Mouse (Mus musculus) ES-E14 (cell line): ENCODE data around the gene Caps2. TPM values are rescaled to one million over a fixed set of nuclear protein-coding genes. Genes with fewer than 3 reads are reported as not detected.

Experiments used
- DNase-seq: peaks from one replicate; pipeline ENCODE4 v3.0.0-alpha.2; 2013; ENCODE audit warnings: low read depth, low spot score
- H3K27ac ChIP-seq: 2 replicates; pipeline ENCODE4 v1.5.1; 2012; ENCODE audit warnings: low read depth, mild to moderate bottlenecking, low read length, moderate library complexity, mixed read lengths; ENCODE audit not compliant: poor library complexity, insufficient read depth, severe bottlenecking
- H3K36me3 ChIP-seq: 2 replicates; pipeline ENCODE4 v1.6.1; 2012; ENCODE audit warnings: mild to moderate bottlenecking, low read length, moderate library complexity, mixed read lengths; ENCODE audit not compliant: control insufficient read depth, poor library complexity, insufficient read depth, severe bottlenecking
- H3K4me1 ChIP-seq, 2 experiments: fragments of 150-350 bp in 1 of 2; sonication (generic) in 1 of 2; 2 replicates each; pipeline ENCODE4 v1.6.1; 2012; ENCODE audit warnings: low read length in 2 of 2, mild to moderate bottlenecking in 1 of 2, mixed read lengths in 1 of 2; ENCODE audit not compliant: control insufficient read depth in 2 of 2, insufficient read depth in 2 of 2, poor library complexity in 1 of 2
- H3K4me3 ChIP-seq, 2 experiments: fragments of 150-350 bp in 1 of 2; sonication (generic) in 1 of 2; 2 replicates each; pipeline ENCODE4 v1.5.1; 2012; ENCODE audit warnings: low read length in 2 of 2, low read depth in 1 of 2, mild to moderate bottlenecking in 1 of 2, mixed read lengths in 1 of 2; ENCODE audit not compliant: insufficient read depth in 1 of 2, poor library complexity in 1 of 2, severe bottlenecking in 1 of 2
- H3K9ac ChIP-seq: 2 replicates; pipeline ENCODE4 v1.6.1; 2012; ENCODE audit warnings: low read depth, mild to moderate bottlenecking, low read length, mixed read lengths; ENCODE audit not compliant: poor library complexity, insufficient read depth, severe bottlenecking
- H3K9me3 ChIP-seq: fragments of 150-350 bp; sonication (generic); 2 replicates; pipeline ENCODE4 v1.6.1; 2012; ENCODE audit warnings: low read depth, mild to moderate bottlenecking, low read length; ENCODE audit not compliant: control insufficient read depth, insufficient read depth
- CHD2 ChIP-seq: IDR thresholded peaks from 2 replicates; pipeline ENCODE4 v1.6.1; 2014; ENCODE audit warnings: mild to moderate bottlenecking, low read depth, low read length, inconsistent platforms
- HCFC1 ChIP-seq: IDR thresholded peaks from 2 replicates; pipeline ENCODE4 v1.6.1; 2012; ENCODE audit warnings: low read length, inconsistent platforms, borderline replicate concordance; ENCODE audit not compliant: insufficient read depth
- MAFK ChIP-seq: IDR thresholded peaks from 2 replicates; pipeline ENCODE4 v1.6.1; 2014; ENCODE audit warnings: mild to moderate bottlenecking, low read depth, low read length, inconsistent platforms; ENCODE audit not compliant: insufficient read depth
- ZC3H11A ChIP-seq: IDR thresholded peaks from 2 replicates; pipeline ENCODE4 v1.6.1; 2012; ENCODE audit warnings: low read depth, mild to moderate bottlenecking, inconsistent platforms, low read length, borderline replicate concordance
- ZNF384 ChIP-seq: IDR thresholded peaks from 2 replicates; pipeline ENCODE4 v1.6.1; 2012; ENCODE audit warnings: low read depth, low read length, inconsistent platforms
- in situ Hi-C, 2 experiments: fragments of 600-800 bp; cut with MboI; formaldehyde crosslinking; loops; one replicate each; pipeline ENCODE4 v1.15.1; 2025; ENCODE audit warnings: low sequenced_read_pairs in 2 of 2, inconsistent platforms in 1 of 2; ENCODE audit not compliant: unreplicated experiment in 2 of 2
- total RNA-seq: library from RNA; depleted of rRNA; stranded (reverse); fragments of 300-350 nt; gene quantifications from 2 replicates; pipeline ENCODE4 v1.2.3, GENCODE M21; 2012; rRNA removed

Caps2 gene
- total RNA-seq, 1 experiment, result 1.0 TPM

DNA sequence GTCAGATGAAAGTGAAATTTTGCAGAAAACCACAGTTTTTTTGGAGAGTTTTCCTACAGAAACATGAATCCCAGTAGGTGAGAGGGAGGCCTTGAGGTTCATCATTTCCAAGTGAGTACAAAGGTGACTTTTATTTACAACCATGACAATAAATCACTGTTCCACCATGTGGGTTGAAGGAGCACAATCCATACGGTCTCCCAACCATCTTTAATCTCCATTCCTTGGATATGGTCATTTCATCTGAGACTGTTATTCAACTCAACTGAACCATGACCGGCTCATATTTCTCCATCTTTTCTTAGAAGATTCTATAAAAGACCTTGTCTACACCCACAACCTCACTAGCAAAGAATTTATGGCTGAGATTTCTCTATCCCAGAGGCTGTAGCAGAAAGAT is 84.9 kb downstream of the Caps2 start:
- H3K4me3 ChIP-seq, result no peak overlapping the region
- no peaks in the 10 kb centered on the region for H3K9me3 ChIP-seq
- no peak overlapping the region for H3K27ac ChIP-seq
- H3K9ac ChIP-seq, result no peak overlapping the region
- H3K36me3 ChIP-seq, result no peaks in the 10 kb centered on the region
- no peak for DNase-seq
- in situ Hi-C loops, result no loop called here
- H3K4me1 ChIP-seq, result no peaks in the 10 kb centered on the region
- no peak for TF ChIP-seq ZC3H11A
- no peak for TF ChIP-seq ZNF384
- TF ChIP-seq MAFK, result no peak
- TF ChIP-seq HCFC1, result no peak
- no peak for TF ChIP-seq CHD2

DNA sequence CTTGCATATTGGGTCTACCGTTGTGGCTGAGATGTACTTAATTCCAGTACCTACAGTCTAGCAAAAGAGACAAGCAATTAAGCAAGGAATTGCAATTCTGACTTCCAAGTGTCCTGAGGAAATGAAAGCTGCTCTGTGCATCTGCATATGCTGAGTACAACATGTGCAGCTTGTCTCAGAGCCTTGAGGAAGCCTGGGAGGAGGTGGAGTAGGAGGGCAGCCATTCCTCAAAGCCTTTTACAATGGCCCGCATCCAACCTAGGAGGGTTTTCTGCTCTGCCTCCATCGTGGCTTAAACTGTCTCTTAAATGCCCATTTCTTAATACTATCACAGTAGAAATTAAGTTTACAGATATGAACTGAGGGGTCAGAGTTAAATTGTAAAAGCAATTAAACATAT is 100.0 kb downstream of the Caps2 start:
- no peak overlapping the region for H3K27ac ChIP-seq
- in situ Hi-C loops, result no loop called here
- no peak for TF ChIP-seq HCFC1
- TF ChIP-seq CHD2, result no peak
- no peak for TF ChIP-seq MAFK
- no peak for TF ChIP-seq ZNF384
- TF ChIP-seq ZC3H11A, result no peak

More for the DNA sequence above, 100.0 kb downstream of the Caps2 start:
- Histone ChIP-seq H3K9me3 (no peaks in the 10 kb centered on the region), H3K9ac (no peak overlapping the region), H3K36me3 (no peaks in the 10 kb centered on the region), H3K4me3 (no peak overlapping the region), H3K4me1 (no peaks in the 10 kb centered on the region)
- DNase-seq, result no peak

Other genes with a start within 250 kb of the Caps2 start
- 75.5 and 81.2 TPM in 2 replicates for gene Krr1, start 191.0 kb upstream of the Caps2 start, total RNA-seq
- 3.3 and 23.9 TPM in 2 replicates for gene Glipr1, start 161.0 kb upstream of the Caps2 start, total RNA-seq
- gene Glipr1l1, start 103.4 kb upstream of the Caps2 start, total RNA-seq, result not detected in 2 replicates
- not detected in 2 replicates for gene Glipr1l2, start 80.3 kb upstream of the Caps2 start, total RNA-seq
- not detected in 2 replicates for gene Glipr1l3, start 3.3 kb upstream of the Caps2 start, total RNA-seq
- 0.21 and 0.58 TPM in 2 replicates for gene Kcnc2, start 107.5 kb downstream of the Caps2 start, total RNA-seq